Mouse (Mus musculus) lung, adult 2 months (tissue): ENCODE results near the gene Olfr247.
"Not testable (repeated sequence)": the region's sequence is repeated elsewhere in the genome, so short reads cannot be mapped to it uniquely, and the experiment has no call there.

ENCODE experiments used
- CTCF ChIP-seq: fragments of 200-500 bp; IDR thresholded peaks from 2 replicates; pipeline ENCODE4 v1.5.1; 2011; ENCODE audit warnings: mild to moderate bottlenecking, low read length, control low read depth; ENCODE audit not compliant: insufficient read depth
- POLR2A ChIP-seq: fragments of 200-500 bp; IDR thresholded peaks from 2 replicates; pipeline ENCODE4 v1.6.1; 2011; ENCODE audit warnings: low read depth, mild to moderate bottlenecking, control low read depth, low read length, borderline replicate concordance; ENCODE audit errors: extremely low read depth

GRCm38 (mm10) chr10:129984962-129985361, 9.0 kb upstream of the Olfr247 start, which contains the start of gene Gm10310:
- TF ChIP-seq POLR2A, CTCF: not testable (repeated sequence)
